Mouse (Mus musculus): ENCODE data around the gene Ankrd37.

DNA sequence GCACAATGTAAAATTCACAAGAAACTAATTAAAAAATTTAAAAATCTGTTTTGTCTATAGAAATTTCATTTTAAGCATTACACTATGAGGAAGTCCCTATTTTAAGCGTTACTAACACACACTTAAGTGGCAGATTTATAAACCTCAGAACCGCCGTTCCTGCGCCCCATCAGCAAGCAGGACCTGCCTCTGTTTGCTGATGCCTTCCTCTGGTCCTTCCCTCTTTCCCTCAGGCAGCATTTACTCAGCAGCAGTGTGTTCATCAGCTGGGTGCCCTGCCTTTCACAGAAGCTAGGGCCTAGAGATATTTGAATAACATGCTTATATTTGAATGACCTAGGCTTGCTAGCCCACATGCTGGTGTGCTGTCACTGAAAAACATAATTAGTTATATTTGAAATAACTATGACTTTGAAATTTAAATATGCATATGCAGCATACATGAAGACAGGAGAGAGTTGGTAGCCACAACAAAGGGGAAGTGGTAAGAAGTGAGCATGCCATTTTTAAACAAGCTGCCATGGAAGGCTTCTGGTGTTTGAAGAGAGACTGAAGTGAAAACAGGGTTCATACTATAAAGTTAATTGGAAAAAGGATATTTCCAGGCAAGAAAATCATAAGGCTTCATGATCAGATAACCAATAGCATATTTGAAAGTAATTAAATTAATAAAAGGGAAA is 14.7 kb downstream of the Ankrd37 start:
- TF ChIP-seq CTCF (IDR thresholded peaks at IDR 0.05; ENCODE audit: borderline replicate concordance, extremely low read depth, insufficient read depth, insufficient read length) (no peak), POLR2A (IDR thresholded peaks at IDR 0.05; ENCODE audit: borderline replicate concordance, extremely low read depth, insufficient read depth, insufficient read length, poor library complexity, severe bottlenecking) (no peak)

Data from brain, embryonic 14.5 days (tissue).